Mouse (Mus musculus): ENCODE measurements around the gene Susd4. TPM values are rescaled to one million over a fixed set of nuclear protein-coding genes. Genes with fewer than 3 reads are reported as not detected.

The Susd4 gene
- polyA plus RNA-seq, 1 experiment, result 0.54 TPM

- no peak for DNase-seq (ENCODE audit: low read depth in 1 of 2, low spot score in 2 of 2)
- Histone ChIP-seq H3K27me3 (ENCODE audit: control insufficient read depth, insufficient read depth, low read length) (no peaks in the 10 kb centered on the region), H3K36me3 (ENCODE audit: control insufficient read depth, insufficient read depth, low read length) (no peaks in the 10 kb centered on the region), H3K27ac (ENCODE audit: insufficient read depth, low read length) (no peak overlapping the region), H3K4me3 (ENCODE audit: extremely low read depth, insufficient read depth, insufficient read length) (no peak overlapping the region), H3K4me1 (ENCODE audit: control insufficient read depth, insufficient read depth, insufficient read length) (no peaks in the 10 kb centered on the region)
- WGBS, result 88% methylated on average over 17 of the region's 17 CpGs
- TF ChIP-seq CTCF (IDR thresholded peaks at IDR 0.05; ENCODE audit: extremely low read depth, insufficient read depth, insufficient read length, insufficient replicate concordance), result no peak
- TF ChIP-seq POLR2A (IDR thresholded peaks at IDR 0.05; ENCODE audit: low read depth, low read length), result no peak
These were observed 15.8 kb upstream of the Susd4 start for GRCm38 (mm10) chr1:182747834-182748233.

DNA sequence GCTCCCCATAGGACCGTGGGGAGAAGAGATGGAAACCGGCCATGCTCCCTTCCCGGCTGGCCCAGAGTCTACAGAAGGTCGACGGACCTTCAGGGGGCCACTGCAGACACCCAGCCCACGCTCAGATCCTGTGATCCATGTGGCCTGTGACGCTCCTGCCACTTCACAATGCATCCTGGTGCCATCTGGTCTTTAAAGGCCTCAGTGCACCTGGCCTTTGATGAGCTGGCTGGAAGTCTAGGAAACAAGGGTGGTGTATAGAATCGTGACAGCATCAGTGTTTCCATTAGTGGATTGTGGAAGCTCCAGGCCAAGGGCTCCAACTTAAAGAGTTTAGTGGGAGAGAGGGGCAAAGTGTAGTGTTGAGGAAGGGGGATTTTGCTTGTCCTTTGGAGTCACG is 14.6 kb upstream of the Susd4 start, which contains the start of gene Ccdc185:
TSS of gene Ccdc185 (minus strand) at position 101 of the 400 bp plus-strand sequence.
- H3K4me1 ChIP-seq (ENCODE audit: control insufficient read depth, insufficient read depth, insufficient read length), result no peaks in the 10 kb centered on the region
- H3K27ac ChIP-seq (ENCODE audit: insufficient read depth, low read length), result no peak within 1 kb of the TSS
- 89% methylated on average over 9 of the region's 9 CpGs for WGBS
- H3K27me3 ChIP-seq (ENCODE audit: control insufficient read depth, insufficient read depth, low read length), result no peaks in the 10 kb centered on the region
- no peaks in the 10 kb centered on the region for H3K36me3 ChIP-seq (ENCODE audit: control insufficient read depth, insufficient read depth, low read length)
- no peak for DNase-seq (ENCODE audit: low read depth in 1 of 2, low spot score in 2 of 2)
- H3K4me3 ChIP-seq (ENCODE audit: extremely low read depth, insufficient read depth, insufficient read length), result no peak within 1 kb of the TSS
- TF ChIP-seq CTCF (IDR thresholded peaks at IDR 0.05; ENCODE audit: extremely low read depth, insufficient read depth, insufficient read length, insufficient replicate concordance), result no peak
- no peak for TF ChIP-seq POLR2A (IDR thresholded peaks at IDR 0.05; ENCODE audit: low read depth, low read length)

DNA sequence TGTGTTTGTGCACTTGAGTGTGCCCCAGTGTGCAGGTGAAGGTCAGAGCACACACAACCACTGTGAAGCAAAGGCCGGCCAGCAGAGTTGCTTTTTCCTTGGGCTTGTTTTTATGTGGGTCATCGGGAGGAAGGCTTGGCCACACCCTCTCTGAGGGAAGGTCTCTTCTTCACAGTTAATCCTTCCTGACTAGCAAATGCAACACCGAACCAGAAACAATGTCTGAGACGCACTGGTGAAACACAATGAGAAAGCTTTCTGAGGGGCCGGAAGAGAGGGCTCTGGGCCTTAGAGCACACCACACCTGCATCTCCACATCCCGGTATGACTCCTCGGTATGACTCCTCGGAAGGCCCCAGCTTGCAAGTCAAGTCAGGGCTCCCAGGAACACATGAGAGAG is 12.4 kb upstream of the Susd4 start:
- 88% methylated on average over 8 of the region's 8 CpGs for WGBS
- Histone ChIP-seq H3K36me3 (ENCODE audit: control insufficient read depth, insufficient read depth, low read length) (no peaks in the 10 kb centered on the region), H3K27ac (ENCODE audit: insufficient read depth, low read length) (no peak overlapping the region), H3K4me3 (ENCODE audit: extremely low read depth, insufficient read depth, insufficient read length) (no peak overlapping the region), H3K27me3 (ENCODE audit: control insufficient read depth, insufficient read depth, low read length) (no peaks in the 10 kb centered on the region), H3K4me1 (ENCODE audit: control insufficient read depth, insufficient read depth, insufficient read length) (no peaks in the 10 kb centered on the region)
- no peak for DNase-seq (ENCODE audit: low read depth in 1 of 2, low spot score in 2 of 2)
- TF ChIP-seq POLR2A (IDR thresholded peaks at IDR 0.05; ENCODE audit: low read depth, low read length), result no peak
- TF ChIP-seq CTCF (IDR thresholded peaks at IDR 0.05; ENCODE audit: extremely low read depth, insufficient read depth, insufficient read length, insufficient replicate concordance), result no peak

DNA sequence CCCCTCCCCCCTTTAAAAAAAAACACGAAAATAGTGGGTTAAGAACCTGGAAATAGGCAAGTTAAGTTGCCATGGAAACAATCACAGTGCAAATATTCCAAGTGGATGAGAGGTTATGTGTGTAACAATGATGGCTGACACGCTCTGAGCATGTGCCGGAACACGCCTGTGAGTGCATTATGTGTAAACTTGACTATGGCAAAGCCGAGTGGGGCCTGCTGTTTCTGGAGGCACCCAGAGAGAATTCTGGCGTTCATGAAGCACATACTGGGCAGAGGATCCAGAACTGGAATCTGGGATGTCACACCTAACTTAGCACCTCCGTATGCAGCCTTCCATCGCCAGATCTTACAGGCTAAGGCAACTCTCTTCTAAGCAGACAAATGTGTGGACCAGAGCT is 10.0 kb upstream of the Susd4 start:
- 88% methylated on average over 8 of the region's 8 CpGs for WGBS
- H3K36me3 ChIP-seq (ENCODE audit: control insufficient read depth, insufficient read depth, low read length), result no peaks in the 10 kb centered on the region

GRCm38 (mm10) chr1:182754865-182755264 is 8.8 kb upstream of the Susd4 start:
- 63% methylated on average over 5 of the region's 5 CpGs for WGBS
- no peak overlapping the region for H3K4me3 ChIP-seq (ENCODE audit: extremely low read depth, insufficient read depth, insufficient read length)

More for the DNA sequence above, 10.0 kb upstream of the Susd4 start:
- Histone ChIP-seq H3K4me3 (ENCODE audit: extremely low read depth, insufficient read depth, insufficient read length) (no peak overlapping the region), H3K27me3 (ENCODE audit: control insufficient read depth, insufficient read depth, low read length) (no peaks in the 10 kb centered on the region), H3K4me1 (ENCODE audit: control insufficient read depth, insufficient read depth, insufficient read length) (no peaks in the 10 kb centered on the region), H3K27ac (ENCODE audit: insufficient read depth, low read length) (no peak overlapping the region)
- no peak for DNase-seq (ENCODE audit: low read depth in 1 of 2, low spot score in 2 of 2)
- no peak for TF ChIP-seq CTCF (IDR thresholded peaks at IDR 0.05; ENCODE audit: extremely low read depth, insufficient read depth, insufficient read length, insufficient replicate concordance)
- TF ChIP-seq POLR2A (IDR thresholded peaks at IDR 0.05; ENCODE audit: low read depth, low read length), result no peak

GRCm38 (mm10) chr1:182758783-182759182 is 4.9 kb upstream of the Susd4 start:
- Histone ChIP-seq H3K27me3 (ENCODE audit: control insufficient read depth, insufficient read depth, low read length) (no peaks in the 10 kb centered on the region), H3K27ac (ENCODE audit: insufficient read depth, low read length) (no peak overlapping the region), H3K36me3 (ENCODE audit: control insufficient read depth, insufficient read depth, low read length) (no peaks in the 10 kb centered on the region), H3K4me1 (ENCODE audit: control insufficient read depth, insufficient read depth, insufficient read length) (peaks cover 3% of the 10 kb centered on the region; the same call in 1 of the 2 replicates), H3K4me3 (ENCODE audit: extremely low read depth, insufficient read depth, insufficient read length) (no peak overlapping the region)
- no peak for DNase-seq (ENCODE audit: low read depth in 1 of 2, low spot score in 2 of 2)
- no peak for TF ChIP-seq CTCF (IDR thresholded peaks at IDR 0.05; ENCODE audit: extremely low read depth, insufficient read depth, insufficient read length, insufficient replicate concordance)
- no peak for TF ChIP-seq POLR2A (IDR thresholded peaks at IDR 0.05; ENCODE audit: low read depth, low read length)
- 79% methylated on average over 1 of the region's 1 CpGs for WGBS

More at GRCm38 (mm10) chr1:182754865-182755264, 8.8 kb upstream of the Susd4 start:
- TF ChIP-seq CTCF (IDR thresholded peaks at IDR 0.05; ENCODE audit: extremely low read depth, insufficient read depth, insufficient read length, insufficient replicate concordance), result no peak
- TF ChIP-seq POLR2A (IDR thresholded peaks at IDR 0.05; ENCODE audit: low read depth, low read length), result no peak
- Histone ChIP-seq H3K4me1 (ENCODE audit: control insufficient read depth, insufficient read depth, insufficient read length) (no peaks in the 10 kb centered on the region), H3K36me3 (ENCODE audit: control insufficient read depth, insufficient read depth, low read length) (no peaks in the 10 kb centered on the region), H3K27me3 (ENCODE audit: control insufficient read depth, insufficient read depth, low read length) (no peaks in the 10 kb centered on the region), H3K27ac (ENCODE audit: insufficient read depth, low read length) (no peak overlapping the region)
- no peak for DNase-seq (ENCODE audit: low read depth in 1 of 2, low spot score in 2 of 2)

DNA sequence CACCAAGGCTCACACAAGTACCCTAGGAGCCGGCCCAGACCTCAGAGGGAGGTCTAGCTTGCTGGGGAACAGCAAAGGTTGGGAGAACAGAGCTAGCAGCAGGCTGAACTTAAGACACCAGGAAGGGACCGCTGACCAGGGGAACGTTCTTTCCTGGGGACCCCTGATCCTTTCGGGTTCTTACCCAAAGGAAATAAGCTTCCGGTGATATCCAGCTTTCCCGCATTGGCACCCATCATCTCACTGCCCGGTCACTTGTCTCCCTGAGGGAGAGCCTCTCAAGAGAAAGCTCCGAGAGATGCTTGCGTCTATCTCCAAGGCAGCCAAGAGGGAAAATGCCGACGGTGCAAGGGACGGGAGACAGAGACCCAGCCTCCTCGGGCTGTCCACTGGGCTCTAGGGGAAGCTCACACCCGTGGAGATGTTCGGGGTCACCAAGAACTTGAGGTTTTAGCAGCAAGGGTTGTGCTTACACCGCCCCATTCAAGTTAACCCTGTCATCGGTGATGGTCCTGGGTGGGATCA is 407 bp upstream of the Susd4 start:
- no peak overlapping the region for H3K27ac ChIP-seq (ENCODE audit: insufficient read depth, low read length)
- WGBS, result 29% methylated on average over 17 of the region's 17 CpGs
- peaks cover 4% of the 10 kb centered on the region; the same call in 1 of the 2 replicates for H3K27me3 ChIP-seq (ENCODE audit: control insufficient read depth, insufficient read depth, low read length)
- H3K4me3 ChIP-seq (ENCODE audit: extremely low read depth, insufficient read depth, insufficient read length), result no peak overlapping the region
- TF ChIP-seq POLR2A (IDR thresholded peaks at IDR 0.05; ENCODE audit: low read depth, low read length) (no peak), CTCF (IDR thresholded peaks at IDR 0.05; ENCODE audit: extremely low read depth, insufficient read depth, insufficient read length, insufficient replicate concordance) (no peak)
- H3K4me1 ChIP-seq (ENCODE audit: control insufficient read depth, insufficient read depth, insufficient read length), result peaks cover 3% of the 10 kb centered on the region; the same call in 1 of the 2 replicates
- H3K36me3 ChIP-seq (ENCODE audit: control insufficient read depth, insufficient read depth, low read length), result no peaks in the 10 kb centered on the region
- no peak for DNase-seq (ENCODE audit: low read depth in 1 of 2, low spot score in 2 of 2)

All from spleen, adult 2 months (tissue).